Mouse (Mus musculus) megakaryocyte, adult 5-6 weeks (primary cell): ENCODE measurements around the gene Rpl22. TPM values are rescaled to one million over a fixed set of nuclear protein-coding genes. Genes with fewer than 3 reads are reported as not detected.

Source experiments
- total RNA-seq, 2 experiments: library from RNA; stranded (forward) in 1 of 2; stranded (reverse) in 1 of 2; fragments of 153-499, 151-499 nt in 1 of 2; fragments of 221-1000, 200-1000 nt in 1 of 2; gene quantifications; 2 replicates each; pipeline versions ENCODE4 v1.2.3 to v1.2.4; 2015 to 2017

The Rpl22 gene
- total RNA-seq, 2 experiments from 2014 or later = 968 to 2,172 TPM

Other genes with a start within 250 kb of the Rpl22 start
- gene Tnfrsf25, start 209.8 kb upstream of the Rpl22 start, total RNA-seq (2015) = 0.13 and 0.25 TPM in 2 replicates
- 0.18 and 2.8 TPM in 2 replicates for gene Tnfrsf25, start 209.8 kb upstream of the Rpl22 start, total RNA-seq (2017)
- 1.2 and 1.4 TPM in 2 replicates for gene Espn, start 173.4 kb upstream of the Rpl22 start, total RNA-seq (2015)
- gene Espn, start 173.4 kb upstream of the Rpl22 start, total RNA-seq (2017) = 0.22 and 0.24 TPM in 2 replicates
- not detected in 2 replicates for gene Hes2, start 166.9 kb upstream of the Rpl22 start, total RNA-seq (2015)
- not detected in 2 replicates for gene Hes2, start 166.9 kb upstream of the Rpl22 start, total RNA-seq (2017)
- gene Acot7, start 147.6 kb upstream of the Rpl22 start, total RNA-seq (2015) = 43.3 and 44.5 TPM in 2 replicates
- gene Acot7, start 147.6 kb upstream of the Rpl22 start, total RNA-seq (2017) = 40.1 and 43.3 TPM in 2 replicates
- gene Gpr153, start 51.5 kb upstream of the Rpl22 start, total RNA-seq (2015) = not detected in 2 replicates
- 0.04 and 1.7 TPM in 2 replicates for gene Gpr153, start 51.5 kb upstream of the Rpl22 start, total RNA-seq (2017)
- gene Hes3, start 34.1 kb upstream of the Rpl22 start, total RNA-seq (2015) = not detected in 2 replicates
- not detected in 2 replicates for gene Hes3, start 34.1 kb upstream of the Rpl22 start, total RNA-seq (2017)
- 8.7 and 9.3 TPM in 2 replicates for gene Icmt, start 28.5 kb upstream of the Rpl22 start, total RNA-seq (2015)
- gene Icmt, start 28.5 kb upstream of the Rpl22 start, total RNA-seq (2017) = 9.7 and 11.9 TPM in 2 replicates
- not detected in 2 replicates for gene Rnf207, start 6.7 kb upstream of the Rpl22 start, total RNA-seq (2015)
- gene Rnf207, start 6.7 kb upstream of the Rpl22 start, total RNA-seq (2017) = not detected in 2 replicates
- gene Chd5, start 12.9 kb downstream of the Rpl22 start, total RNA-seq (2015) = not detected in 2 replicates
- 0.07 and 0.16 TPM in 2 replicates for gene Chd5, start 12.9 kb downstream of the Rpl22 start, total RNA-seq (2017)
- 0.27 and 0.91 TPM in 2 replicates for gene Nphp4, start 151.0 kb downstream of the Rpl22 start, total RNA-seq (2015)
- gene Nphp4, start 151.0 kb downstream of the Rpl22 start, total RNA-seq (2017) = 0.18 TPM in 1 of 2 replicates, not detected in the other
- 51.4 and 61.6 TPM in 2 replicates for gene Kcnab2, start 152.1 kb downstream of the Rpl22 start, total RNA-seq (2015)
- gene Kcnab2, start 152.1 kb downstream of the Rpl22 start, total RNA-seq (2017) = 77.7 and 116 TPM in 2 replicates